Mouse (Mus musculus) frontal cortex, postnatal 10 days (tissue): ENCODE measurements at regions not wholly inside any gene's neighbourhood (a gene's known extent, or its start where the extent isn't known, plus 50 kb on each side); places are given as distances from the start of the nearest gene placed in this dataset.
"Not testable (repeated sequence)": the region's sequence is repeated elsewhere in the genome, so short reads cannot be mapped to it uniquely, and the experiment has no call there.

Experiments
- DNase-seq, 2 experiments: peaks; one replicate each; pipeline ENCODE4 v3.0.0; 2022; ENCODE audit warnings: low spot score in 2 of 2, mixed read lengths in 1 of 2

DNA sequence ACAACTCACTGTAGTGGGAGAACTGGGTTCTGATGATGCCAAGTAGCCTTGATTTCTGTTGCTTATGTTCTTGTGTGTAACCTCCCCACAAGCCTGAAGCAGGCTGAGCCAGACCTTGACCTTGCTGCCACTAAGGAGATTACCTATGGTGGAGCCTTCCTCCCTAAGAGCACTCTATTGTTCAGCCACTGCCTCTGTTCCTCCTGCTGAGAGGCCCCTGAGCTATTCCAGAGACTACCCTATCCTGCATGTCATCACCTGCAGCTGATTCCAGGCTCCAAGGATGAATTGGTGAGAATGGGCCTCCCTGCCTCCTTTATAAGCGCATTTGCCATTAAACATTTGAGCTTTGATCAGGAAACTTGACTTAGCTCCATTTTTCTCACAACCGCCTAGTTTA lies 60.8 kb upstream of the Dnajc1 start:
- DNase-seq = not testable (repeated sequence)

DNA sequence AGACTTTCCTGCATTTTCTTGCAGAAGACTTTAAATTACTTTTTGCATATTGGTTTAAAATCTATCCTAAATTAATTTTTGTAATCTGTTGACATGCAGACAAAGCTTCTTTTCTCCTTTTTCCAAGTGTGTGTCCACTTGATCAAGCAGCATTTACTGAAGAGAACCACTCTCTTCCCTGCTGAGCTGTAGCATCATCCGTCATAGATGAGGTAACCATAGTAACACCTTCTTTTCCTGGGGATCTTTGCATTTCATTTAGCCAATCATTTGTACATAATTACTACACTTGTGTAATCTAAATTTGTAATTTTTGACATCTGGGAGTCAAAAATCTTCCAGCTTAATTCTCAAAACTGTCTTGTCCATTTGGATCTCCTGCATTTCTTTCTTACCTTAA lies 53.2 kb upstream of the Dnajc1 start:
- DNase-seq = no peak
